Mouse (Mus musculus) C2C12 (cell line): ENCODE results near the gene Cct7. TPM values are rescaled to one million over a fixed set of nuclear protein-coding genes. Genes with fewer than 3 reads are reported as not detected.

Experiments used
- H3K27me3 ChIP-seq: one replicate; pipeline ENCODE4 v1.6.1; 2011; ENCODE audit not compliant: control insufficient read depth, insufficient read depth, insufficient read length
- H3K36me3 ChIP-seq: one replicate; pipeline ENCODE4 v1.6.1; 2011; ENCODE audit not compliant: control insufficient read depth, insufficient read depth
- H3K4me3 ChIP-seq: one replicate; pipeline ENCODE4 v1.5.1; 2011; ENCODE audit warnings: mild to moderate bottlenecking, control low read depth; ENCODE audit not compliant: poor library complexity, insufficient read depth, severe bottlenecking
- H3K79me2 ChIP-seq: one replicate; pipeline ENCODE4 v1.6.1; 2011; ENCODE audit not compliant: control insufficient read depth, insufficient read depth
- H3K79me3 ChIP-seq: one replicate; pipeline ENCODE4 v1.6.1; 2011; ENCODE audit warnings: low read depth, control low read depth
- H3ac ChIP-seq: one replicate; pipeline ENCODE3; 2011; ENCODE audit warnings: low read depth; ENCODE audit not compliant: control insufficient read depth, insufficient read length
- CEBPB ChIP-seq: IDR thresholded peaks from one replicate; pipeline ENCODE4 v1.6.1; 2011; ENCODE audit warnings: low read depth, mild to moderate bottlenecking, control low read depth, moderate library complexity
- CTCF ChIP-seq: IDR thresholded peaks from one replicate; pipeline ENCODE4 v1.5.1; 2011; ENCODE audit not compliant: control insufficient read depth, insufficient read depth, insufficient read length
- FOSL1 ChIP-seq: IDR thresholded peaks from one replicate; pipeline ENCODE4 v1.8.0; 2011; ENCODE audit warnings: mild to moderate bottlenecking, low read length; ENCODE audit not compliant: poor library complexity, insufficient read depth, severe bottlenecking
- MAX ChIP-seq: IDR thresholded peaks from one replicate; pipeline ENCODE4 v1.6.1; 2011; ENCODE audit warnings: mild to moderate bottlenecking, control low read depth
- MYOD1 ChIP-seq: IDR thresholded peaks from one replicate; pipeline ENCODE4 v1.6.1; 2011; ENCODE audit warnings: low read depth; ENCODE audit not compliant: control insufficient read depth, insufficient read length
- MYOG ChIP-seq: IDR thresholded peaks from one replicate; pipeline ENCODE4 v1.6.1; 2011; ENCODE audit not compliant: control insufficient read depth, insufficient read length; ENCODE audit errors: extremely low read depth
- USF1 ChIP-seq: IDR thresholded peaks from one replicate; pipeline ENCODE4 v1.6.1; 2011; ENCODE audit warnings: low read depth, mild to moderate bottlenecking, control low read depth, moderate library complexity
- polyA plus RNA-seq: library from polyadenylated mRNA; unstranded; fragments of >200 nt; fragmentation: generic; extraction: Trizol; gene quantifications from one replicate; pipeline ENCODE4 v1.2.1, GENCODE M21; 2012; ENCODE audit warnings: missing spikeins

The Cct7 gene
- polyA plus RNA-seq, 1 experiment = 531 TPM

GRCm38 (mm10) chr6:85436204-85436603, 15.1 kb upstream of the Cct7 start:
- TF ChIP-seq MYOG = no peak
- TF ChIP-seq MAX = no peak
- TF ChIP-seq CTCF = no peak
- TF ChIP-seq USF1 = no peak
- TF ChIP-seq CEBPB = no peak
- no peak for TF ChIP-seq FOSL1
- no peak for TF ChIP-seq MYOD1
- H3K36me3 ChIP-seq = peaks cover 32% of the 10 kb centered on the region
- H3ac ChIP-seq = no peak overlapping the region
- H3K79me3 ChIP-seq = peaks cover 53% of the 10 kb centered on the region
- peaks cover 73% of the 10 kb centered on the region for H3K79me2 ChIP-seq
- H3K4me3 ChIP-seq = no peak overlapping the region
- H3K27me3 ChIP-seq = no peaks in the 10 kb centered on the region

- TF ChIP-seq FOSL1 (no peak), MYOD1 (no peak), USF1 (no peak), MAX (no peak)
- H3K79me3 ChIP-seq = peaks cover 53% of the 10 kb centered on the region
These were observed 14.7 kb upstream of the Cct7 start for GRCm38 (mm10) chr6:85436631-85437030.

GRCm38 (mm10) chr6:85441142-85441541, 10.2 kb upstream of the Cct7 start:
- no peak overlapping the region for H3K4me3 ChIP-seq
- peaks cover 15% of the 10 kb centered on the region for H3K79me3 ChIP-seq
- TF ChIP-seq MYOD1 (no peak), FOSL1 (no peak), CTCF (no peak), MAX (no peak), MYOG (no peak), CEBPB (no peak), USF1 (no peak)
- peaks cover 68% of the 10 kb centered on the region for H3K36me3 ChIP-seq
- peaks cover 28% of the 10 kb centered on the region for H3K79me2 ChIP-seq
- no peaks in the 10 kb centered on the region for H3K27me3 ChIP-seq
- no peak overlapping the region for H3ac ChIP-seq

More at GRCm38 (mm10) chr6:85436631-85437030, 14.7 kb upstream of the Cct7 start:
- Histone ChIP-seq H3K36me3 (peaks cover 37% of the 10 kb centered on the region), H3K4me3 (no peak overlapping the region), H3K79me2 (peaks cover 73% of the 10 kb centered on the region), H3K27me3 (no peaks in the 10 kb centered on the region), H3ac (no peak overlapping the region)

- Histone ChIP-seq H3ac (no peak overlapping the region), H3K4me3 (no peak overlapping the region), H3K27me3 (no peaks in the 10 kb centered on the region), H3K79me3 (peaks cover 3% of the 10 kb centered on the region), H3K36me3 (peaks cover 71% of the 10 kb centered on the region), H3K79me2 (peaks cover 3% of the 10 kb centered on the region)
- TF ChIP-seq CEBPB (no peak), MYOD1 (peak; percentile 3)
These were observed 7.7 kb upstream of the Cct7 start for GRCm38 (mm10) chr6:85443488-85444233.

- TF ChIP-seq CEBPB = no peak
- TF ChIP-seq MAX = no peak
- no peak for TF ChIP-seq MYOD1
- TF ChIP-seq FOSL1 = no peak
- no peaks in the 10 kb centered on the region for H3K27me3 ChIP-seq
- peaks cover 63% of the 10 kb centered on the region for H3K36me3 ChIP-seq
- no peak overlapping the region for H3ac ChIP-seq
- H3K4me3 ChIP-seq = no peak overlapping the region
- H3K79me3 ChIP-seq = peaks cover 2% of the 10 kb centered on the region
- H3K79me2 ChIP-seq = no peaks in the 10 kb centered on the region
These were observed 6.9 kb upstream of the Cct7 start for GRCm38 (mm10) chr6:85444266-85444965.

- TF ChIP-seq CEBPB = no peak
- no peak for TF ChIP-seq MYOG
- no peak for TF ChIP-seq FOSL1
- Histone ChIP-seq H3ac (no peak overlapping the region), H3K4me3 (no peak overlapping the region), H3K79me2 (no peaks in the 10 kb centered on the region), H3K36me3 (peaks cover 54% of the 10 kb centered on the region), H3K27me3 (no peaks in the 10 kb centered on the region), H3K79me3 (peaks cover 2% of the 10 kb centered on the region)
These were observed 6.0 kb upstream of the Cct7 start for GRCm38 (mm10) chr6:85445286-85445685.
